Mouse (Mus musculus): ENCODE results near the gene Focad.

DNA sequence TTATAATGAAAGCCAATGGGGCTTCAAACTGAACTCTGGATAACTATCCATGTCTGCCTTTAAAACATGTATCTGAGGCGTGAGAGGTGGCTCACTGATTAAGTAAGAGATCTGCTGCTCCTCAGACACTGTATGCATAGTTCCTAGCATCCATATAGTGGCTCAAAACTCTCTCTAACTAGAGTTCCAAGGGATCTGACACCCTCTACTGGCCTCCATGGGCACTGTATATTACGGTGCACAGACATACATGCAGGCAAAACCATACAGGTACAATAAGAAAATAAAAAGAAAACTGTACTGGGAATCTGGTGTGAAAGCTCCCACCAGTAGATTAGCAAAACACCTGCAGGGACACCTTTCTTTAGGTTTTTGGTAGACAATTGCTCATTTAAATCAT, 186.1 kb downstream of the Focad start:
- TF ChIP-seq POLR2A (IDR thresholded peaks at IDR 0.05; ENCODE audit: control insufficient read depth, extremely low read depth, insufficient read depth, low read length, poor library complexity) = no peak
- no peak for TF ChIP-seq CTCF (IDR thresholded peaks at IDR 0.05; ENCODE audit: borderline replicate concordance, control insufficient read depth, extremely low read depth, insufficient read depth, low read length, poor library complexity)
